Mouse (Mus musculus): ENCODE measurements around the gene Kcne2. TPM values are rescaled to one million over a fixed set of nuclear protein-coding genes. Genes with fewer than 3 reads are reported as not detected.
A peak's percentile ranks its signal among the peaks of the same experiment; 100 is the strongest.

The Kcne2 gene
- total and polyA plus RNA-seq, 3 experiments: not detected

GRCm38 (mm10) chr16:92336280-92336679 lies 44.1 kb downstream of the Kcne2 start (continued):
- TF ChIP-seq JUND (conservative IDR thresholded peaks at IDR 0.05; ENCODE audit: low read depth, low read length) (no peak), MAFK (IDR thresholded peaks at IDR 0.05; ENCODE audit: insufficient replicate concordance, low read length) (no peak), RAD21 (IDR thresholded peaks at IDR 0.05; ENCODE audit: low read depth, low read length) (peak; percentile 88), MAZ (IDR thresholded peaks at IDR 0.05; ENCODE audit: low read depth, low read length) (no peak), TCF12 (IDR thresholded peaks at IDR 0.05; ENCODE audit: low read depth, low read length) (no peak), TBP (conservative IDR thresholded peaks at IDR 0.05; ENCODE audit: low read depth, low read length) (no peak), EP300 (IDR thresholded peaks at IDR 0.05; ENCODE audit: low read length) (no peak), POLR2AphosphoS2 (IDR thresholded peaks at IDR 0.05; ENCODE audit: low read depth, low read length) (no peak), ELF1 (IDR thresholded peaks at IDR 0.05; ENCODE audit: low read depth, low read length) (peak; percentile 34; the same call in 1 of the 2 replicates), BHLHE40 (IDR thresholded peaks at IDR 0.05; ENCODE audit: low read depth, low read length) (no peak), UBTF (IDR thresholded peaks at IDR 0.05; ENCODE audit: low read depth, low read length) (no peak), POLR2A (IDR thresholded peaks at IDR 0.05; ENCODE audit: low read depth, low read length) (no peak), USF2 (conservative IDR thresholded peaks at IDR 0.05; ENCODE audit: low read depth, low read length) (no peak), MYC (IDR thresholded peaks at IDR 0.05; ENCODE audit: low read depth, low read length) (0 out of 2 replicates have a peak, but pooled peaks have one; percentile 46), ETS1 (conservative IDR thresholded peaks at IDR 0.05; ENCODE audit: low read depth, low read length) (no peak), CTCF (conservative IDR thresholded peaks at IDR 0.05 in 1 of 2, IDR thresholded peaks at IDR 0.05 in 1 of 2; ENCODE audit: low read depth in 2 of 2, low read length in 2 of 2) (peak; percentile 90 to 96), ZNF384 (IDR thresholded peaks at IDR 0.05; ENCODE audit: low read depth, low read length) (no peak)

GRCm38 (mm10) chr16:92340612-92341511 lies 48.7 kb downstream of the Kcne2 start:
- peak; percentile 76 for DNase-seq (ENCODE audit: extremely low read depth)
- no peak for TF ChIP-seq PAX5 (IDR thresholded peaks at IDR 0.05; ENCODE audit: low read length)
- TF ChIP-seq NRF1 (IDR thresholded peaks at IDR 0.05; ENCODE audit: low read depth, low read length): peak; percentile 76
- peak; percentile 27; the same call in 1 of the 2 replicates for TF ChIP-seq IRF4 (IDR thresholded peaks at IDR 0.05; ENCODE audit: low read depth, low read length)
- no peak for TF ChIP-seq BHLHE40 (IDR thresholded peaks at IDR 0.05; ENCODE audit: low read depth, low read length)
- no peak for TF ChIP-seq RCOR1 (conservative IDR thresholded peaks at IDR 0.05; ENCODE audit: low read depth, low read length)
- peak; percentile 17; the same call in 1 of the 2 replicates for TF ChIP-seq JUND (conservative IDR thresholded peaks at IDR 0.05; ENCODE audit: low read depth, low read length)
- peak; percentile 99 for TF ChIP-seq SMC3 (IDR thresholded peaks at IDR 0.05; ENCODE audit: low read depth, low read length)
- TF ChIP-seq HCFC1 (IDR thresholded peaks at IDR 0.05; ENCODE audit: low read depth, low read length): 0 out of 2 replicates have a peak, but pooled peaks have one; percentile 21
- no peak for TF ChIP-seq NELFE (IDR thresholded peaks at IDR 0.05; ENCODE audit: low read depth, low read length)
- peak; percentile 35; the same call in 1 of the 2 replicates for TF ChIP-seq JUN (IDR thresholded peaks at IDR 0.05; ENCODE audit: insufficient read depth, low read depth, low read length)
- peak; percentile 85 to 95 for TF ChIP-seq CTCF (conservative IDR thresholded peaks at IDR 0.05 in 1 of 2, IDR thresholded peaks at IDR 0.05 in 1 of 2; ENCODE audit: low read depth in 2 of 2, low read length in 2 of 2)
- TF ChIP-seq RAD21 (IDR thresholded peaks at IDR 0.05; ENCODE audit: low read depth, low read length): peak; percentile 90
- TF ChIP-seq MAX (IDR thresholded peaks at IDR 0.05; ENCODE audit: low read length): peak; percentile 13; the same call in 1 of the 2 replicates
- 0 out of 2 replicates have a peak, but pooled peaks have one; percentile 44 for TF ChIP-seq SIN3A (IDR thresholded peaks at IDR 0.05; ENCODE audit: low read length)
- 0 out of 2 replicates have a peak, but pooled peaks have one; percentile 39 for TF ChIP-seq MYC (IDR thresholded peaks at IDR 0.05; ENCODE audit: low read depth, low read length)
- peak; percentile 49; the same call in 1 of the 2 replicates for TF ChIP-seq MEF2A (IDR thresholded peaks at IDR 0.05; ENCODE audit: borderline replicate concordance, low read depth, low read length)
- TF ChIP-seq ZC3H11A (IDR thresholded peaks at IDR 0.05; ENCODE audit: low read depth, low read length): peak; percentile 88
- Histone ChIP-seq H3K79me2 (replicated peaks; ENCODE audit: control insufficient read depth, extremely low read depth, insufficient read depth, poor library complexity, severe bottlenecking) (no peaks in the 10 kb centered on the region), H3K27me3 (replicated peaks) (peaks cover 1% of the 10 kb centered on the region), H3K4me1 (ENCODE audit: control insufficient read depth in 1 of 2, insufficient read depth in 2 of 2) (peaks cover 7 to 8% of the 10 kb centered on the region in 2 experiments; a peak in 3 of 4 replicates), H3K4me3 (replicated peaks in 1 of 3; ENCODE audit: low read depth in 2 of 3, low read length in 2 of 3, poor library complexity in 1 of 3) (peak overlapping the region in 1 of 3 experiments; percentile 7), H3K4me2 (ENCODE audit: insufficient read depth, low read depth, poor library complexity, severe bottlenecking) (peak overlapping the region; percentile 62), H3K27ac (ENCODE audit: insufficient read depth, low read depth) (no peak overlapping the region), H3K9me3 (replicated peaks; ENCODE audit: low read length) (no peaks in the 10 kb centered on the region), H3K9ac (ENCODE audit: insufficient read depth, low read depth) (no peak overlapping the region), H3K36me3 (replicated peaks in 1 of 2; ENCODE audit: control insufficient read depth in 1 of 2, insufficient read depth in 1 of 2, low read length in 1 of 2) (no peaks in the 10 kb centered on the region)
- dilution Hi-C loops (cut with MboI; ENCODE audit: extremely low pct_ligation_motif_present, extremely low pct_unique_long_range_greater_than_20kb, low sequenced_read_pairs): no loop called here
- in situ Hi-C loops (cut with MboI; ENCODE audit: low pct_ligation_motif_present, low pct_unique_long_range_greater_than_20kb, low sequenced_read_pairs): no loop called here
